ENCODE assay signal across 15 mouse cellular contexts in genomic region chr12:45659612-45660011, GRCm38 (mm10).
"Had no signal": no experiment of that assay in that cellular context is flagged by ENCODE, and none has a peak within 500 bp of the region (broad histone marks: within the 10 kb centered on the region; RNA-seq: fewer than 3 reads in every experiment).

No protein-coding gene starts in this region.

- H3K9me3 ChIP-seq: neural tube, embryonic 15.5 days; stomach, embryonic 15.5 days had no signal

- DNase-seq: retina, postnatal 1 day; right cerebral cortex, adult 18-20 months; right cerebral cortex, postnatal 14 days; right cerebral cortex, postnatal 25 days; right cerebral cortex, postnatal 4 days; spleen, adult 18-20 months; thymus, adult 18-20 months; thymus, adult 2 months; thymus, postnatal 14 days; thymus, postnatal 25 days; thymus, postnatal 36 days; thymus, postnatal 4 days had no signal

- H3K4me2 ChIP-seq: neural tube, embryonic 15.5 days; stomach, embryonic 15.5 days had no signal

- H3K27ac ChIP-seq: neural tube, embryonic 15.5 days; stomach, embryonic 15.5 days; stomach, postnatal 0 days had no signal

- H3K4me3 ChIP-seq: neural tube, embryonic 15.5 days; stomach, embryonic 15.5 days had no signal

- H3K36me3 ChIP-seq: neural tube, embryonic 15.5 days; stomach, embryonic 15.5 days had no signal

- H3K9ac ChIP-seq: neural tube, embryonic 15.5 days; stomach, embryonic 15.5 days had no signal

- H3K27me3 ChIP-seq: neural tube, embryonic 15.5 days; stomach, embryonic 15.5 days had no signal

- H3K4me1 ChIP-seq: neural tube, embryonic 15.5 days; stomach, embryonic 15.5 days had no signal
